Mouse (Mus musculus) right cerebral cortex, postnatal 10 days (tissue): ENCODE data around the gene Atf3.

Source experiments
- DNase-seq, 2 experiments: peaks; one replicate each; pipeline ENCODE4 v3.0.0; 2021; ENCODE audit warnings: low spot score in 2 of 2

Atf3 gene

DNA sequence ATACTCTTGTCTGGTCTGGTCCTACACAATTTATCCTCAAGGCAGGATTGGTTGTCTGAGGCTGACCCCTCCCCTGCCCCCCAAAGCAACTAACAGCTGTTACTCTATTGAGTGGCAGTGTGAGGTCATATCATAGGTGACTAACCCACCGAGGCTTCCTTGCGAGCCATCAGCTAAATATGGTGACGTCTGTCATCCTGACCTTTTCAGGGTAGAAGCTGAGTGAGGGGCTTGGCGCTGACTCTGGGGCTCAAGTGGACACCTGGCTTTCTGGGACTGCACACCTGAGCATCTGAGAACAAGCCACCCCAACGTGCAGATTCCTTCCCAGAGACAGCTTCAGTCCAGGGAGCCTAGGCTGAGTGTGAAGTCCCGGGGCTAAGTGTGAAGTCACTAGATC is at the start of gene Atf3:
TSS of gene Atf3 (minus strand) at position 101 of the 400 bp plus-strand sequence.
- no peak for DNase-seq

DNA sequence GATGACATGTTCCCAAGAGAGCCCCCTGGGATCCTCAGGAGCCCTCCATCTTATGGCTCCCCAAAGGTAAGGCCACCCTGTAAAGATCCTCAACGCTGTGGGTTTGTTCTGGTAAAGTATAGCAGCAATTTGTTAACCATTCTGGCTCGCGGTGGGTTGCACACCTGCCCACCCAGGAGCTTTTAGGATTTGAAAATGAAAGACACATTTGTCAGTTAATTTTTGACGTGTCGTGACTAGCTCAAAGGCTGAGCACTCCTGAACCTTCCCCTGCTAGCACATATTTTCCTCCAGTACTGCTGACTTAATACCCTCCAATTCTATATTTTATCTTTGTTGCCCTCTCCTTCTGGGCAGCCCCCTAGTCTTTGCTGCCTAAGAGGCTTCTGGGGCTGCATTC is 49.3 kb upstream of the Atf3 start:
- no peak for DNase-seq

DNA sequence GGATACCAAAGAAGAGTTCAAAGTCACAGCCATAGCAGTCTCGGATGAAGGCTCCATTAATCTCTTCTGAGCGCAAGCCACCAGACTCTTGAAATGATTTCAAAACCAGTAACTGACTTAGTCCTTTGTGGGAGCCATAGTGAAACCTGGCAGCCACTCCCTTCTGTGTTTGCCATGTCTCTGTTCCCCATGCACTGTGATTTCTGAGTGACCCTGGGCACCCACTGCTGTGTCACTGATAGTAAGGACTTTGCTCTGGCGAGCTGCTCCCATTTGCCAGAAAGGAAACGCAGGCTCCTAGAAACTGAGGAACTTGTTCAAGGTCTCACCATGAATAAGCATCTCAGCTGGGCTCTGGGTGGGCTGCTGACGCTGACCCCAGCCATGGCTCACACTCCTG is 45.6 kb upstream of the Atf3 start:
- DNase-seq, result no peak

DNA sequence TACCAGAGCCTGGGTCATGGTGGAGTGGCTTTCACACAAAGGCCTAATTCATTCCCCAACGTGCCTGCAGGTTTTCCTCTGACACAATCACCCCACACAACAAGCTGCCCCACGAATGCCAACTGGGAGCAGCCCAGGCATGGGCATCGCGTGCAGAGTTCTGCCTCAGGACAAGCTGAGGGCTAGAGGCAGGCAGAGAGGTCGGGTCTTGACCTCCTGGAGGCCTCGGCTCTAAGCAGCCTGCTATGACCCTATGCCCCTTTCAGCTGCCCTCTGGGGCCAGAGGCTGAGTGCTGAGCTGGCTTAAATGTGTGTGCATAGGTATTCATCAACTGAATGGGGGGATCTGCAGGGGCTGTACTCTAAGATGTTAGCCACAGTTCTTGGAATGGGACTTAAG is 44.0 kb upstream of the Atf3 start:
- DNase-seq, result no peak

DNA sequence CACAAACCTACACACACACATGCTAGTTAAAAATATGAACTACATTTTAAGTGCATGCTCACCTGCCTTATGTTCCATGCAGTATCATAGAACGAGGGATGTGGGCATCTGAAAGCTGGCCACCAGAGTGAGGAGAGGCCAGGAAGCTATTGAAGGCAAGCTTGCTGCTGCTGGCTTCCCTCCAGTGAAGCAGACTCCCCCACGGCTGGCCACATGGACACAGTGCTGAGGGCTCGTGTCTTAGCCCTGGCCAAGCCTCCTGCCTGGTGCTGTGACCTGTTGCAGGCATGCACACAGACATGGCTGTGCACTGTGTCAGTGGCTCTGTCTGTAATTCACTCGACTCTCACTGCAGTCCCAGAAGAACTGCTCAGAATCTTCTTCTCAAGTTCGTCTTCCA is 41.8 kb upstream of the Atf3 start:
- DNase-seq, result no peak

DNA sequence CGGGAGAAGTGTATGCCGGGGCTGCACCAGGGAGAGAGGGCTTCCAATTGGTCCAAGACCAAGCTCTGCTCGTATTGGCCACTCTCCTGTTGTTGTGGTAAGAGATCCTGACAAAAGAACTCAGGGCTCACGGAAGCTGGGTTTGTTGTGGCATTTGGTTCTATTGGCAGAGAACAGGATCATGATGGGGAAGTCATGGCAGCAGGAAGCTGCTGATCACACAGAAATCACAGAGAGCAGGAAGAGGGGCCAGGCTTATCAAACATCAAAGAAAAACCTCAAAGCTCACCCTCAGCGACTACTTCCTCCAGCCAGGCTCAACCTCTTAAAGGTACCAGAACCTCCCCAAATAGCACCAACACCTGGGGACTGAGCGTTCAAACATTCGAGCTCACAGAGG is 41.3 kb upstream of the Atf3 start:
- no peak for DNase-seq

DNA sequence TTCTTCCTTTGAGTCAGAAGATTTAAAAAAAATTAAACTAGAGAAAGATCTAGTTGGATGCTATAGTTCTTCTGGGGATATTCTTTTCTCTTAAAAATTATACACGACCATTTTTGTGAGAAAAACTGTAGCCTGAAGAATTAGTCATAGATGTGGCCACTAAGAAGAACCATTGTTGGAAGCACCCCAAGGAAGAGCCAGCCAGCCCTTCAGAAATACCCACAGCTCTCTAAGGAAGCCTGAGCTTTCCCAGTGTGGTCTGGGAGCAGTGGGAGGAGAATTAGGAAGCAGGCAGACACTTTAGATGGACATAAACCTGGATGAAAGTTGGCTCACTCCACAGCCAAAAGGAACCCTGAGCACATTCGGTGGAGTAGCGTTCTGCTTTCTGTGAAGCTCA is 40.7 kb upstream of the Atf3 start:
- DNase-seq, result no peak

DNA sequence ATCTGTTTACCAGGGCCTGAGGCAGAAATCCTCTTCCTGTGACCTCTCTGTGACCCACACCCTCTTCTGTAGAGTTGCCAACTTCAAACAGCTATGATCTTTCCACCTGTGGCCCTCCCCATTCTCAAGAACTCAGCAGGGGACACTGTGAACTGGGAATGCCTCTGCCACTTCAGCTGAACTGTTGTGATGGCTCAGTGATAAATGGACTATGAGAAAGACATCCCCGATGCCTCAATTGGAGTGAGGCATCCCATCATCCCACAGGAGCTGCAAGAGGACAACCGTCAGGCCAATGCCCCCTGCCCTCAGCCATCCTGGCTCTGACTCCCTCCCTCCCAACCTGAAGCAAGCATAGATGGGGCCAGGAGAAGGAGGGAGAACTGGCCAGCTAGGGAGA is 40.1 kb upstream of the Atf3 start:
- no peak for DNase-seq

DNA sequence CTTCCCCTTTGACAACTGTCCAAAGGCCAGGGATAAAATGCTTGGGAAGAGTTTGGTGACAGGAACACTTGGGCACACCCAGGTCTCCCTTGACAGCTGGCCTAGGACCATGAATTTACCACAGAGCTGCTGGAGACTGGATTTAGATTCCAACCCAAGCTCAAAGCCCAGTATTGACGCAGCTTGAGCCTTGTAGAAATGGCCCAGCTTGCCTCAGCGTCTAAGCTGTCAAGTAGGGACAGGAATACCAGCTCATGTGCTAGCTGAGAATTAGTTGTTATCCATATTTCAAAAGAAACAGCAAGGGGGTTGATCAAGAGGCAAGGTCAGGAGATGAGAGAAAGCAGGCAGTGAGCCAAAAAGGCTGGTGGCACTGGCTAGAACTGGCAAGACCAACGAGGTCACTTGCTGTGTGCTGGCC is 39.5 kb upstream of the Atf3 start:
- no peak for DNase-seq

DNA sequence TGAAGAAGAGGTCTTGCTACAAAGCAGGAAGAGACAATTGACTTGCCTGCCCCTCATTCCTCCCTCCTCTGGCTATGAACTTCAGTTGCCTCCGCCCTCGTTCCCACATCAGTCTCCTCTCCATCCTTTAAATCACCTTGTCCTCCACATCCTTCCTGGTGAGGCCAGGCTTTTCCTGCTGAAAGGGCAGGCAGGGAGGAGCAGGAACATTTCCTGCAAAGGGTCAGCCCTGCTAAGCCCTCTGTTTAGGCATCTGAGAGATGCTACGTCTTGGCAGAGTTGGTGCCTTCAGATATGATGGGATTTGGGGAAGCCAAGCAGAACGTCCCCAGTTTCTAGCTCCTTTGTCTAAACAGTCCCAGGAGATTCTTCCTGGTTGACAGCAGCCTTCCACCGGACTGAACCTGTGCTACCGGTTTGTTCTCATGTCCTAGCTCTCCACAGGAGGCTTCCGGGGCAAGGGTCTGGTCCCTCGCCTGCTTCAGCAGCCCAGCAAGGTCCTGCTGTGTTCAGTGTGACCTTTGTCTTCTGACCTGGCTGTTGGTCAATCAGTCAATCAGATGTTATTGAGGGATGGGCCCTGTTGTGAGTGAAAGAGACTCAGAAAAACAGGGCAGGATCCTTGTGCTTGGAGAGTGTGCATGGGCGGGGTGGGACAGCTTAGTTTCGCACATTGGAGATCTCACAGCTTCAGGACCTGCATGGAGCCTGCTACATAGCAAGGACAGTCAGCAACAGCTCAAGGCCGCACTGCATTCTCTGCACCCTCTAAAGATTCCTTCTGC is 38.9 kb upstream of the Atf3 start:
- no peak for DNase-seq

DNA sequence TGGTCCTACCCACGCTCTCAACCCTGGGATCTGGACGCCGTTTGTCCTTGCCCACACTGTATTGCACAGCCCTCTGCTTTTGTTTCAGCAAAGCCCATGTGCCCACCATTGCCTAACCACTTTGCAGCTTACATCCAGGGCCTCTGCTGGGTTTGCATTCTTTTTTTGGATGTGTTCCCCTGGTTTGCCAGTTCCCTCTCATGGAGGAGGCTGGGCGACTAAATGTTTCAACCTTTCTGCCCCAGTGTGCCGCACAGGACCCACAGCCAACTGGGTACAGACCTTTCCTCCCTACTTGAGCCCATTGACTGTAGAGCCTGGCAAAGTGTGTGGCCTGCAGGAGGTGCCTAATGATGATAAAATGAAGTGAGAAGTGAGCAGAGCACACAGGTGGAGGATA is 38.3 kb upstream of the Atf3 start:
- DNase-seq, result no peak

DNA sequence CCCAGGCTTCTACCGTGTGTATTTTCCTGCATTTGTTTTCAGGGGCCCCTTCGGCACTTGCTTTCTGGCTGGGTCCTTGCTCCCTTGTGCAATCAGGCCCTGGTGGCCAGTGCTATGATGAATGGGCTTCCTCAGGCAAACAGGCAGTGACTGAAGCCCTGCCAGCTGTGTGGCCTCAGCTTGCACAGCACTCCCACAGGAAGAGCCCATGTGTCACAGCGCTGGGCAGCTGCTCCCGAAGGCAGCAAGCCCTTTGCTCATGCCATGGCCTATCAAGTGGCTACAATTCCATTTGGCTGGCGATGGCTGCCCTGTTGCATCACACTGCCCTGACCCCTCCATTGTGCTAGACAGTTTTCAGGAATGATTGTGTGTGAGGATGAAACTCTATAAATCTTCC is 36.6 kb upstream of the Atf3 start:
- DNase-seq, result no peak

DNA sequence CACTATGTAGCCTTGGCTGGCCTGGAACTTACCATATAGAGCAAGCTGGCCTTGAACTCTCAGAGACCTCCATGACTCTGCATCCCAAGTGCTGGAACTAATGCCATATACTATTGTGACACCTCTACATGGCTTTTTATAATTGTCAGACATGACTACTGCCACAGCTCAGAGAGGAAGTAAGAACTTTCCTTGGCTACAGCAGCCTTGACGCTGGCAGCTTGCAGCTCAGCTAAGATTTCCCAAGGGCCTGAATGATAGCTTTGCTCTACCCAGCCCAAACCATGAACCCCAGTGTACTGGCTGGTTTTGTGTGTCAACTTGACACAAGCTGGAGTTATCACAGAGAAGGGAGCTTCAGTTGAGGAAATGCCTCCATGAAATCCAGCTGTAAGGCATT is 35.8 kb upstream of the Atf3 start:
- no peak for DNase-seq

DNA sequence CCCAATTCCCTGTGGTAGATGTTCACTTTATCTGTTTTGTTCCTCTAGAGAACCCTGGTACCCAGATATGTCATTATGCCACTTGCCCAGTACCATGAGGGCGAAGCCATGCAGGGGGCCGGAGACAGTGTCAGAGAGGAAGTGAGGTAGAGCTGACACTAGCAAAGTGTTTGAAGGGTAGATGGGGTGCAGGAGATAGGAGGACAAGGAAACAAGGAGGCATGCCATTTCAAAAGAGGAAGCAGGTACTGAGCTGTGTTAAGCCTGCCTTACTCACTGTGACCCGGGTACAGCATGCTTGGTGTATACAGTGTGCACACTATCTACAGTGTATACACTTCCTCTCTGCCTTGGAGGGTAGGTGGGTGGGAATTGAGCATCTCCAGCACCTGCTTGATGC is 32.1 kb upstream of the Atf3 start:
- DNase-seq, result no peak

DNA sequence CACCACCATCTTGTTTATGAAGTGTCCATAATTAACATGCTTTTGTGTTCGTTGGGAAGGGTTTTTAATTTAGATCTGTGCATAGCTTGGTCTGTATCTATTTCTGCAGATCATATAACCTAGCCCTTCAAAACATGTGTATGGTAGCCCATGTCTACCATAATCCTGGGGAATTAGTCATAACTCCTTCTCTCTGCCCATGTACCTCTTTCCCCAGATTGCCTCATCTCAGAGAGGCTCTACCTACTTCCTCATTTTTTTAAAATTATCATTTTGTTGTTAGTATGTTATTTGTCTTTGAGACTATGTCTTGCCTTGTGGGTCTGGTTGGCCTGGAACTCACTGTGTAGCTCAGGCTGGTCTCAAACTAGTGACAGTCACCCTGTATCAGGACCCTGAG is 30.6 kb upstream of the Atf3 start:
- no peak for DNase-seq

DNA sequence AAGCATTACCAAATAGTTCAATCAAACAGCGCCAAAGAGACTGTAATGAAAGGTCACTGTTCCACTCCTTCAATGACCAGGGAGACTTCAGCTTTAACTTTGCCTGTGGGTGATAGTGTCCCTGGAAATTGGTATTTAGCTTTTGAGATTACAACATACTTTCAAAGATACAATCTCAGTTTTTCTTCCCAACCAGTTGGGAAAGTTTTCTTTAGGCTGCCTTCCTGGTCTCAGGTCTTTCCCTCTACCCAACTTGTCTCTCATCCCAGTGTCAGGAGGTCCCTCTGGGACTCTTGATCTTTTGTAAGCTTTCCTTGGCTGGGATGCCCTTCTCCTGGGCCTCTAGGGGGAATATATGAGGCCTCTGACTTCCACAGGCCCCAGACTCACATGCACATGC is 29.7 kb upstream of the Atf3 start:
- DNase-seq, result no peak

DNA sequence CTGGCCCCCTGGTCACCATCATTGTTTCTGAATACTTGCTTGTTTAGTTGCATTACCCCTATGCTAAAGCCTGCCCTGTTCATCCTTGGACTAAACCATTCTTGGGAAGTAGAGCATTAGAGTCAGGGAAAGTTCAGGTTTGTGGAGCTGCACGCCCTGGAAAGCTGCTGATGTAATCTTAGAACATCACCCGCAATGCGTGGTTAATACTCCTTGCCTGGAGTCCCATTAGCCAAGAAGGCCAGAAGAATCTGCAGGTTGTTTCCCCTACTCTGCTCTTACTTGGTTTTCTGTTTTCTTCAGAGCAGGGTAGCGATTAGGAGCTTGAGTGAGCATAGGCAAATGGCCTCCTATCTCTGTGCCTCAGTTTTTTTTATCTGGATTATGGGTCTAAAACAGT is 26.0 kb upstream of the Atf3 start:
- DNase-seq, result no peak

DNA sequence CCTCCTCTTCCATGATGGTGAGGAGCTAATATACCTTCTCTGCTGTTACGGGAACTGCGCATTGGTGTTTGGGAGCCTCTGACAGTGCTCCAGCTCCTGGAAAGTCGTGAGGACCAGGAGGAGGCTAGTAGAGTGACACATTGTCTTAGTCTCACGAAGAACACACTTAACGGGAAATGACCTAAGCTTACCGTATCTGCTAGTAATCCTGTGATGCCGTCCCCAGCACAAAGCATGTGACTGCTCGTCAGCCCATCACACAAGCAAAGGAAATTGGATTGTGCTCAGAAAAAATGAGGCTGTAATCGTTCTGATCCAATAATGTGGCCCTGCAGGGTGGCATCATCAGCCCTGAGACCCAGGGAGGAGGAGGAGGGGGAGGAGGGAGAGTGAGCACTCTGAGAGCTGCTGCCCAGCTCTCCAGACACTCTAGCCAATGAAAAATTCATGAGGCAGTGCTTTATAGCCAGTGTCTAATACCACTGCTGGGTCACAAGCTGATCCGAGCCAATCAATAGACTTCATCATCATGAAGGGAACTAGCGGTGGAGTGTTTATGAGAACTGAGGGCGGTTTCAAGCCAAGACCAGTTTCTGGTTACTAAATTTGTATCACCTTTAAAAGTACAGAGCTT is 24.3 kb upstream of the Atf3 start:
- DNase-seq, result no peak

DNA sequence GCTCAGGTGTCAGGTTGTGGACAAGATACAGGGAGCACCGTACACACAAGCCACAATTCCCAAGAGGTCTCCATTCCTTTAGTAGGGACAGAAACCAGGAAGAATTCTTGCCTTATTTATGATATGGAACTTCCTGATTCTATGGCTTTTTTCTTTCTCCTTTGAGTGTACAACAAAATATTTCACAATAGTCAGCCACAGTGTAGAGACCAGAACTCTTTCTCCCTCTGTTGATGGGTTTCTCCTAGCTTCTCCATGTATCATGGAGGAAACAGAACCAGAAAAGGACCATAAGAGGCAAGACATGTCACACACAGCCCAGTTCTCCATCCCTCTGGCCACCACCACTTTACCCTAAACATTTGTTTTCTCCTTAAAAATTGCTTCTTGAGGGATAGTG is 23.7 kb upstream of the Atf3 start:
- DNase-seq, result no peak

DNA sequence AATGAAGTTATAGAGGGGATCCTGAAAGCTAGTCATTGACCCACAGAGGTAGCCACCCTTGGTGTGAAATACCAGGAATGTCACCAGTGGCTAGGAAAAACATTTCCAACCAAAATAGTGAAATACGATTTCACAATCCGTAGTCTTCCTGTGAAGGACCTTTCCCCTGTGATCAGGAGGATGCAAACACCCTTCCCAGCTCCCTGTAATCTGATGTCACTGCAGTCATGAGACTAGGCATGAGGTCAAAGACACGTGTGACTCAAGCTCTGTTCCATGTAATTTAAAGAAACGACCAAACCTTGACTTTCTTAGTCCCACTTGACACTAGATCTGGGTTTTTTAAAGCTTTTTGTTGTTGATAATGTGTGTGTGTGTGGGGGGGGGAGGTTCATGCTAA is 21.8 kb upstream of the Atf3 start:
- no peak for DNase-seq

DNA sequence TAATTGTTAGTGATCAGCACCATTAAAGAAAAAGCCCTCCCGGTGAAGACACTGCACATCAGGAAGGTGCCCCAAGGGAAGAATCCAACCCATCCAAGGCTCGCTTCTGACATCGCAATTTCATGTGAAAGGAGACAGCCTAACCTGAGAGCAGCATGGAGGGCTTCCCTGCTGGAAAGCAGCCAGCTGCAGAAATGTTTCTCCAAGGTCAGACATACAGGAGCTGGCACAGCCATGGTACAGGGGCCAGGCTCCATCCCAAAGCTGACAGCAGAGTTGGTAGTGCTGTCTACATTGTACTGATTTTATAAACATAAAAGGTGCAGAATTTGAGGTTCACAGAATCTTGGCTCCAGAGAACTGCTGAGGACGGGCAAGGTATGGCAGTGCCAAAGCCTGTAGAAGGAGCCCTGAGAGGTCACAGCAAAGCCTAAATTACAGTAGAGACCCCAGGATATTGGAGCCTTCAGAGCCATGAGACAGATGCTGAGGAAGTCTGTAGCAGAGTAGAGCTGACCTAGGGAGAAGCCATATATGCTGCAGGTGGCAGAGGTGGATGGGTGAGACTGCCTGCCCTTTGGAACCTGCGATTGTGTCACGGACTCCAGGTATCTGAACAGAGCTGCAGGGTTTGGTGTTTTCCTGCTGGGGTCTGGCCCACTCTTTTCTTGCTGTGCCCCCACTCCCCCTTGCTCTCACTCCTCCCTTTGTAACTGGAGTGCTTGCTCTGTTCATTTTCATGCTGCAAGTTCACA is 18.1 kb upstream of the Atf3 start:
- DNase-seq, result no peak

DNA sequence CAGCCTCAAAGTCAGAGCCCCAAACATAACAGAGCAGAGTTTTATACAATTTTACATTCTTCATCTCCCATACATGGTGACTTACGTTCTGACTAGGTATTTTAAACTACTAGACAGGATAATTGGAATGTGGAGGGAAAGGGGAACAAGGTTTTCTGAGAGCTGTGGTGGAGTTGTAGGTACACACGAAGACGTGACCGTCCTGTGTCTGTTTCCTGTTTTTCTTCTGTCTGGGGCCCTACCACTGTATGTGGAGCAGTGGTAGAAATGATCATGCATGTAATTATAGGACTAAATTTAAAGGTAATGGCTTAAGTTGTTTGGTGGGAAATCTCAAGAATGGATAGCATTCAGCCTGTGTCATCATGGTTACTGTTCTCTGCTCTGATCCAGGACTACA is 17.0 kb upstream of the Atf3 start:
- DNase-seq, result no peak

DNA sequence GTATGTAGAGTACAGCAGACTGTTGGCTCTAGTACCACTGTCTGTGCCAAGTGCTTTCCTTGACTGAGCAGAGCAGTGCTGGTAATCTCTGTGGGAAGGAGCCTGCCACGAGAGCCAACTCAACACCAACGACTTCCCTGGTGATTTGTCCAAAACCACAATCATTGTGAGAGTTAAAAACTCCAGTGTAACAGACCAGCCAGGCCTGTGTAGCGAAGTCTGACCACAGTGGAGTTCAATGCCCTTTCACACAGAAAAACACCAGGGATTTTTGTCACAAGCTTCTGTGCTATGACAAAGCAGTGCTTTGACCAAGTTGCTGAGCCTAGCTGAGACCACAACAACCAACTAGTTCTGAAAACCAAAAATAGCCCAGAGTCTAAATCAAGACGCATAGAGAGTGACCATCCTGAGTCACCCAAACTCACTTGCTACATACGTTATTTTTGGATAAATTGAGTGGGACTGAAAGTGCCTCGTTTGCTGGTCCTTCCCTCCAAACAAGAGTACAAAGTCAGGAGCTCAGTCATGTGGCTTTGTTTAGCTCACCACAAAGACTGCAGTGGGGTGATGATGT is 12.6 kb upstream of the Atf3 start:
- no peak for DNase-seq
